ENCODE assay signal across 8 mouse cellular contexts in genomic region chr17:67006740-67007385, GRCm38 (mm10).
DNase-seq lines count a peak whose midpoint lies in the region; ATAC-seq and TF ChIP-seq lines count a peak whose summit lies in the region.

No protein-coding gene starts in this region.

- no peak for ATAC-seq in neural tube, embryonic 11.5 days (ENCODE audit: insufficient read depth, low FRiP score, low TSS enrichment)
- ATAC-seq in forebrain, embryonic 14.5 days = peak; percentile 76
- peak; percentile 69; the same call in 1 of the 2 replicates for ATAC-seq in heart, embryonic 16.5 days (replicated peaks; ENCODE audit: extremely low read depth, insufficient read depth, low FRiP score)

- no peak for TF ChIP-seq POLR2A in thymus, adult 2 months (IDR thresholded peaks at IDR 0.05; ENCODE audit: control insufficient read depth, extremely low read depth, insufficient read depth, low read length, poor library complexity)

- no peak overlapping the region for H3K4me3 ChIP-seq in neural tube, embryonic 11.5 days (ENCODE audit: low read depth, low read length)
- no peak overlapping the region for H3K4me3 ChIP-seq in forebrain, embryonic 14.5 days (ENCODE audit: low read depth, low read length)
- no peak overlapping the region for H3K4me3 ChIP-seq in heart, embryonic 16.5 days (ENCODE audit: low read length)
- no peak overlapping the region for H3K4me3 ChIP-seq in thymus, adult 2 months (ENCODE audit: control insufficient read depth, insufficient read depth, low read length)

- 83% methylated on average over 14 of the region's 14 CpGs for WGBS in neural tube, embryonic 11.5 days
- 33% methylated on average over 14 of the region's 14 CpGs for WGBS in forebrain, embryonic 14.5 days
- WGBS in heart, embryonic 16.5 days = 61% methylated on average over 14 of the region's 14 CpGs
- 91% methylated on average over 14 of the region's 14 CpGs for WGBS in thymus, adult 2 months

- no peak overlapping the region for H3K4me2 ChIP-seq in neural tube, embryonic 11.5 days (ENCODE audit: low read depth)
- H3K4me2 ChIP-seq in forebrain, embryonic 14.5 days (ENCODE audit: low read length) = no peak overlapping the region
- H3K4me2 ChIP-seq in heart, embryonic 16.5 days (ENCODE audit: low read depth, low read length) = no peak overlapping the region

- H3K9me3 ChIP-seq in neural tube, embryonic 11.5 days (ENCODE audit: control insufficient read depth, low read length) = no peaks in the 10 kb centered on the region
- H3K9me3 ChIP-seq in forebrain, embryonic 14.5 days (replicated peaks; ENCODE audit: control insufficient read depth, low read length) = no peaks in the 10 kb centered on the region
- peaks cover 7% of the 10 kb centered on the region; the same call in 1 of the 2 replicates for H3K9me3 ChIP-seq in heart, embryonic 16.5 days (replicated peaks; ENCODE audit: control insufficient read depth, low read length)

- H3K36me3 ChIP-seq in neural tube, embryonic 11.5 days (ENCODE audit: control insufficient read depth, insufficient read depth, low read length) = no peaks in the 10 kb centered on the region
- H3K36me3 ChIP-seq in forebrain, embryonic 14.5 days (ENCODE audit: control insufficient read depth, insufficient read depth, low read length) = no peaks in the 10 kb centered on the region
- 0 out of 2 replicates have a peak, but pooled peaks cover 2% of the 10 kb centered on the region for H3K36me3 ChIP-seq in heart, embryonic 16.5 days (ENCODE audit: control insufficient read depth, insufficient read depth)
- no peaks in the 10 kb centered on the region for H3K36me3 ChIP-seq in thymus, adult 2 months (ENCODE audit: control insufficient read depth, insufficient read depth, low read length)

- TF ChIP-seq CTCF in thymus, adult 2 months (IDR thresholded peaks at IDR 0.05; ENCODE audit: borderline replicate concordance, control insufficient read depth, extremely low read depth, insufficient read depth, low read length, poor library complexity) = no peak

- H3K4me1 ChIP-seq in neural tube, embryonic 11.5 days (ENCODE audit: control insufficient read depth, insufficient read depth, low read length) = no peaks in the 10 kb centered on the region
- no peaks in the 10 kb centered on the region; the same call in 1 of the 2 replicates for H3K4me1 ChIP-seq in forebrain, embryonic 14.5 days (ENCODE audit: control insufficient read depth, insufficient read depth, low read length)
- no peaks in the 10 kb centered on the region for H3K4me1 ChIP-seq in heart, embryonic 16.5 days (ENCODE audit: control insufficient read depth, insufficient read depth, low read length)
- no peaks in the 10 kb centered on the region for H3K4me1 ChIP-seq in thymus, adult 2 months (replicated peaks; ENCODE audit: control insufficient read depth, insufficient read depth, low read length)

- no peak overlapping the region for H3K27ac ChIP-seq in neural tube, embryonic 11.5 days (ENCODE audit: low read depth, low read length)
- H3K27ac ChIP-seq in forebrain, embryonic 14.5 days (ENCODE audit: low read depth, low read length) = no peak overlapping the region
- H3K27ac ChIP-seq in heart, embryonic 16.5 days (ENCODE audit: low read length) = peak overlapping the region; percentile 63
- H3K27ac ChIP-seq in thymus, adult 2 months (ENCODE audit: control insufficient read depth, insufficient read depth, low read length) = no peak overlapping the region

- H3K27me3 ChIP-seq in neural tube, embryonic 11.5 days (ENCODE audit: control insufficient read depth, insufficient read depth, low read length) = no peaks in the 10 kb centered on the region
- H3K27me3 ChIP-seq in forebrain, embryonic 14.5 days (replicated peaks; ENCODE audit: control insufficient read depth, insufficient read depth, low read length) = no peaks in the 10 kb centered on the region
- no peaks in the 10 kb centered on the region for H3K27me3 ChIP-seq in heart, embryonic 16.5 days (ENCODE audit: control insufficient read depth, insufficient read depth, low read length)
- no peaks in the 10 kb centered on the region for H3K27me3 ChIP-seq in thymus, adult 2 months (ENCODE audit: control insufficient read depth, insufficient read depth, low read length)

- H3K9ac ChIP-seq in neural tube, embryonic 11.5 days (ENCODE audit: low read length) = no peak overlapping the region
- no peak overlapping the region for H3K9ac ChIP-seq in forebrain, embryonic 14.5 days (ENCODE audit: low read length)
- H3K9ac ChIP-seq in heart, embryonic 16.5 days (ENCODE audit: low read length) = no peak overlapping the region

- peak; percentile 30 for DNase-seq in neural tube, embryonic 11.5 days (ENCODE audit: low spot score)
- no peak for DNase-seq in neural tube, embryonic 10.5 days (ENCODE audit: extremely low spot score, low spot score)
- peak; percentile 85 for DNase-seq in forebrain, embryonic 14.5 days (ENCODE audit: low spot score)
- peak; percentile 83 for DNase-seq in layer of hippocampus, adult 11-12 months (ENCODE audit: low spot score)
- DNase-seq in lung, postnatal 10 days = peak; percentile 95
- DNase-seq in right cerebral cortex, postnatal 25 days = peak; percentile 79
- no peak for DNase-seq in thymus, adult 2 months

Comparison
In these comparisons a context has a peak if more than half of its experiments do, and no peak if none do; other contexts are left out.
1. DNase-seq: peak in neural tube, embryonic 11.5 days (single experiment), forebrain, embryonic 14.5 days (single experiment), layer of hippocampus, adult 11-12 months (single experiment), lung, postnatal 10 days (single experiment) and right cerebral cortex, postnatal 25 days (single experiment); none in neural tube, embryonic 10.5 days (single experiment) and thymus, adult 2 months (single experiment).